Mouse (Mus musculus): ENCODE results near the gene 4933428G20Rik. TPM values are rescaled to one million over a fixed set of nuclear protein-coding genes. Genes with fewer than 3 reads are reported as not detected.
A peak's percentile ranks its signal among the peaks of the same experiment; 100 is the strongest.

The 4933428G20Rik gene
- polyA plus RNA-seq (2012; fragmentation: generic; extraction: Trizol) = 1.0 TPM

DNA sequence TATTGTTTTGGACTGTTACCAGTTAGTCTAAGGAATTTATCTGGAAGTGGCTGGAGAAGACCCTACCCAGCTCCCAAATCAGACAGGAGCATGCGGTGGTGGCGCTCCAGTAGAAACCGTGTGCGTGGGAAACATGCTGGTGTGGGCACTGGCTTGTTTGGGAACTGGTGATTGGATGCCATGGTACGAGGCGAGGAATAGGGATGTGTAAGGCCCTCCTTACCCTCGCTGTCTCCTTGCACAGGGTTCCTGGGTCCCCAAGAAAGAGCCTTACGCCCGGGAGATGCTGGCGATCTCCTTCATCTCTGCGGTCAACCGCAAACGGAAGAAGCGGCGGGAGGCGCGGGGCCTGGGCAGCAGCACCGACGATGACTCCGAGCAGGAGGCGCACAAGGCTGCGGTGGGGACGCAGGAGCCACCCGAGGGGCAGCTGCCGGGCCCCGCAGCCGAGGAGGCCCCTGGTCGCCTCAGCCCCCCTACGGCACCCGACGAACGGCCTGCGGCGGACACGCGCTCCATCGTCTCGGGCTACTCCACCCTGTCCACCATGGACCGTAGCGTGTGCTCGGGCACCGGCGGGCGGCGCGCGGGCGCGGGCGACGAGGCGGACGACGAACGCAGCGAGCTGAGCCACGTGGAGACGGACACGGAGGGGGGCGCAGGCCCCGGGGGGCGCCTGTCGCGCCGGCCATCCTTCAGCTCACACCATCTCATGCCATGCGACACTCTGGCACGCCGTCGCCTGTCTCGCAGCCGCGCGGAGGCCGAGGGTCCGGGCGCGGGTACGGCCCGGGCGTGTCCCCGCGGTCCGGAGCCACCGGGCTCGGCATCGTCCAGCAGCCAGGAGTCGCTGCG, at the start of gene 4933428G20Rik:
Gene 4933428G20Rik (minus strand): TSS at position 476 of the 855 bp plus-strand sequence.
- Histone ChIP-seq H3K36me3 (ENCODE audit: control insufficient read depth, insufficient read depth) (peaks cover 9% of the 10 kb centered on the region), H3ac (ENCODE audit: control insufficient read depth, insufficient read length) (no peak within 1 kb of the TSS), H3K4me3 (no peak within 1 kb of the TSS), H3K4me2 (ENCODE audit: low read depth) (no peak within 1 kb of the TSS), H3K27me3 (ENCODE audit: control insufficient read depth, insufficient read depth, insufficient read length) (no peaks in the 10 kb centered on the region), H3K79me2 (ENCODE audit: control insufficient read depth, insufficient read depth) (no peaks in the 10 kb centered on the region)
- TF ChIP-seq MAX (IDR thresholded peaks at IDR 0.05; ENCODE audit: low read depth) (no peak), CEBPB (IDR thresholded peaks at IDR 0.05; ENCODE audit: insufficient read depth, poor library complexity, severe bottlenecking) (no peak), TCF12 (IDR thresholded peaks at IDR 0.05; ENCODE audit: insufficient read depth, poor library complexity, severe bottlenecking) (no peak), MYOG (IDR thresholded peaks at IDR 0.05; ENCODE audit: control insufficient read depth in 1 of 3, insufficient read depth in 1 of 3, insufficient read length in 2 of 3, low read depth in 2 of 3) (no peak), POLR2A (IDR thresholded peaks at IDR 0.05; ENCODE audit: insufficient read length, low read depth) (peak; percentile 2)

DNA sequence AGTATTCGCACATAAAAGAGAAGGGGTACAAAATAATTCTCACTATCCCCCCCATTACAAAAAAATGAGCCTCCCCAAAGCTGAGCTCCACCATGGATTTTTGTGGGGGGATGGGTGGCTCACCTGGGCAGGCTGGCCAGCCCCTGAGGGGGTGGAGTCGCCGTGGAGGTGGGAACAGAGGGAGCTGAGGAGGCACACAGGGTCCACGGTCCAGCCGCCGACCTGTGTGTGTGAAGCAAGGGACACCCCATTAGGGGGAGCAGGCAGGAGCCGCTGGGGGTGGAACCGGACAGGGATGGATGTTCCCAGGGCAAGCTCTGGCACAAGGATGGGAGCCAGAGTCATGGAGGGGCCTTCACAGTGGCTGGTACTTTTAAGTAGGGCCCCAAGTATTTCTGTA, 48.6 kb upstream of the 4933428G20Rik start:
- TF ChIP-seq USF1 (IDR thresholded peaks at IDR 0.05; ENCODE audit: low read depth) (no peak), POLR2A (IDR thresholded peaks at IDR 0.05; ENCODE audit: insufficient read length, low read depth) (no peak), MYOD1 (IDR thresholded peaks at IDR 0.05; ENCODE audit: control insufficient read depth in 1 of 3, insufficient read length in 2 of 3, low read depth in 2 of 3) (no peak), TCF12 (IDR thresholded peaks at IDR 0.05; ENCODE audit: insufficient read depth, poor library complexity, severe bottlenecking) (no peak), CEBPB (IDR thresholded peaks at IDR 0.05; ENCODE audit: insufficient read depth, poor library complexity, severe bottlenecking) (no peak), SRF (IDR thresholded peaks at IDR 0.05; ENCODE audit: control insufficient read depth, insufficient read length, low read depth) (no peak), REST (IDR thresholded peaks at IDR 0.05; ENCODE audit: insufficient read depth, insufficient read length) (no peak), TCF3 (IDR thresholded peaks at IDR 0.05; ENCODE audit: insufficient read length, low read depth) (no peak), MAX (IDR thresholded peaks at IDR 0.05; ENCODE audit: low read depth) (no peak), E2F4 (IDR thresholded peaks at IDR 0.05; ENCODE audit: insufficient read depth) (no peak), MYOG (IDR thresholded peaks at IDR 0.05; ENCODE audit: control insufficient read depth in 1 of 3, insufficient read depth in 1 of 3, insufficient read length in 2 of 3, low read depth in 2 of 3) (no peak), POLR2AphosphoS2 (IDR thresholded peaks at IDR 0.05; ENCODE audit: insufficient read length, low read depth) (no peak)
- Histone ChIP-seq H3K36me3 (ENCODE audit: control insufficient read depth, insufficient read depth) (no peaks in the 10 kb centered on the region), H3K4me3 (no peak overlapping the region), H3K27me3 (ENCODE audit: control insufficient read depth, insufficient read depth, insufficient read length) (peaks cover 95% of the 10 kb centered on the region), H3K79me2 (ENCODE audit: control insufficient read depth, insufficient read depth) (no peaks in the 10 kb centered on the region), H3K4me2 (ENCODE audit: low read depth) (no peak overlapping the region), H3ac (ENCODE audit: control insufficient read depth, insufficient read length) (no peak overlapping the region)

DNA sequence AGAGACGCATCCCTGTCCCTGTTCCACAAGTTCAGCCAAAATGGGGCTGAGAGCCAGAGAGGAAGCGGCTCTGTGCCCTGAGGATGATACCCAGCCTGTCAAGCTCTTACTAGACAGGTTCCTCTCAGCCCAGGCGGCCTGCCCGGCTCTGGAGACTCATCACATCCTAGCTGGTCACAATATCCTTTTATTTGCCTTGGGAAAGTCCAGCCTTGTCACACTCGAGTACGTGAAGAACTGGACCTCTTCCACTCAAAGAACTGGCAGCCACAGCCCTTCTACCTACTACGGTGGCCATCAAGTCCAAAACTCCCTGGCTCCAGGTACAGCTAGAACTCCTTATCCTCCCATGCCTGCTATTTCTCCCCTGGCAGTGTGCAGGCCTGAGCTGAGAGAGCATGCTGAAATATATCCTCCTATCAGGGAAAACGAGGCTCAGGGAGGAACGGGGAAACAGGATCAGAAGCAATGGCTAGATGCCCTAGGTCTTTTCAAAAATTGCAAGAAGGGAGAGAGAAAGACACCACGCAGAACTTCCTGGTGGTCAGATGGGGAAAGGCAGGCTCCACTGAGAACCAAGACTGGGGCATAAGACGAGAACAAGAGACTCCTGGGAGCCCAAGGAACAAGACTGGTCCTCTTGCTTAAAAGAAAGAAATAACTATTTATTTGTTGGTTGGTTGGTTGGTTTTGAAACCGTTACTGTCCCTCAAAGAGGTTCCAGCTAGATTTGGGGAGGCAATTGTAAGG, 48.0 kb upstream of the 4933428G20Rik start:
- no peak for TF ChIP-seq SRF (IDR thresholded peaks at IDR 0.05; ENCODE audit: control insufficient read depth, insufficient read length, low read depth)
- no peak for TF ChIP-seq E2F4 (IDR thresholded peaks at IDR 0.05; ENCODE audit: insufficient read depth)
- TF ChIP-seq MAX (IDR thresholded peaks at IDR 0.05; ENCODE audit: low read depth) = no peak
- TF ChIP-seq MYOD1 (IDR thresholded peaks at IDR 0.05; ENCODE audit: control insufficient read depth in 1 of 3, insufficient read length in 2 of 3, low read depth in 2 of 3) = no peak
- no peak for TF ChIP-seq USF1 (IDR thresholded peaks at IDR 0.05; ENCODE audit: low read depth)
- no peak for TF ChIP-seq CEBPB (IDR thresholded peaks at IDR 0.05; ENCODE audit: insufficient read depth, poor library complexity, severe bottlenecking)
- no peak for TF ChIP-seq POLR2AphosphoS2 (IDR thresholded peaks at IDR 0.05; ENCODE audit: insufficient read length, low read depth)

DNA sequence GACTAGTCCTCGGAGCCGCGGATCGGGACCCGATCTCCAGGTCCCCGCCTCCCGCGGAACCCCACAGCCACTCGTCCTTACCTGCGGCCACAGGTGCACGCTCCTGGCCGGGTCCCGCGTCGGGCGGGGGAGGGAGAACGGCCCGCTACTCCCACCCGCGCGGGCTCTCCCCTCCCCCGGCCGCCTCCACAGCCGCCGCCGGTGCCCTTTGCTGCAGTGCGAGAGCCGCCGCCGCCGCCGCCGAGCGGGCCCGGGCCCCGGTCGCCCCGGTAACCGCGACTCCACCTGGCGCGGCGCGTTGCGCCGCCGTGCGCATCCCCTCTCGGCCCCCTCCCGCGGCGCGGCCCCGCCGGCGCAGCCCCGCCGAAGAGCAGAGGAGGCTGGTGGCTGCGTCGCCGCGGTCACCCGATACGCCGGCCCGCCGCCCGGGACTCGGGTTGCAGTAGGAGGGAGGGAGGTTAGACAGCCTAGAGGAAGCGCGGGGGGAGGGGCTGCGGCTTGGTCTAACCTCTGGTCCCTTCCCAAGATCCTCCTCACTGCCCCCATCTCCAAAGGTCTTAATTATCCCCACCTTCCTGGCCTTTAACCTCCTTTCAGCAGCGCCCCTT, 46.8 kb upstream of the 4933428G20Rik start:
- TF ChIP-seq SRF (IDR thresholded peaks at IDR 0.05; ENCODE audit: control insufficient read depth, insufficient read length, low read depth) (no peak), MYOG (IDR thresholded peaks at IDR 0.05; ENCODE audit: control insufficient read depth in 1 of 3, insufficient read depth in 1 of 3, insufficient read length in 2 of 3, low read depth in 2 of 3) (no peak), CEBPB (IDR thresholded peaks at IDR 0.05; ENCODE audit: insufficient read depth, poor library complexity, severe bottlenecking) (no peak), POLR2AphosphoS2 (IDR thresholded peaks at IDR 0.05; ENCODE audit: insufficient read length, low read depth) (no peak), REST (IDR thresholded peaks at IDR 0.05; ENCODE audit: insufficient read depth, insufficient read length) (no peak), MYOD1 (IDR thresholded peaks at IDR 0.05; ENCODE audit: control insufficient read depth in 1 of 3, insufficient read length in 2 of 3, low read depth in 2 of 3) (no peak), MAX (IDR thresholded peaks at IDR 0.05; ENCODE audit: low read depth) (no peak), POLR2A (IDR thresholded peaks at IDR 0.05; ENCODE audit: insufficient read length, low read depth) (no peak), TCF12 (IDR thresholded peaks at IDR 0.05; ENCODE audit: insufficient read depth, poor library complexity, severe bottlenecking) (no peak), E2F4 (IDR thresholded peaks at IDR 0.05; ENCODE audit: insufficient read depth) (no peak), USF1 (IDR thresholded peaks at IDR 0.05; ENCODE audit: low read depth) (no peak), TCF3 (IDR thresholded peaks at IDR 0.05; ENCODE audit: insufficient read length, low read depth) (no peak)
- peaks cover 99% of the 10 kb centered on the region for H3K27me3 ChIP-seq (ENCODE audit: control insufficient read depth, insufficient read depth, insufficient read length)
- H3K4me3 ChIP-seq = no peak overlapping the region
- no peaks in the 10 kb centered on the region for H3K36me3 ChIP-seq (ENCODE audit: control insufficient read depth, insufficient read depth)
- no peaks in the 10 kb centered on the region for H3K79me2 ChIP-seq (ENCODE audit: control insufficient read depth, insufficient read depth)
- no peak overlapping the region for H3ac ChIP-seq (ENCODE audit: control insufficient read depth, insufficient read length)
- H3K4me2 ChIP-seq (ENCODE audit: low read depth) = peak overlapping the region; percentile 34

More for the DNA sequence above, 48.0 kb upstream of the 4933428G20Rik start:
- H3K27me3 ChIP-seq (ENCODE audit: control insufficient read depth, insufficient read depth, insufficient read length) = peaks cover 98% of the 10 kb centered on the region
- H3K4me2 ChIP-seq (ENCODE audit: low read depth) = no peak overlapping the region
- no peaks in the 10 kb centered on the region for H3K79me2 ChIP-seq (ENCODE audit: control insufficient read depth, insufficient read depth)
- no peak overlapping the region for H3ac ChIP-seq (ENCODE audit: control insufficient read depth, insufficient read length)
- no peak overlapping the region for H3K4me3 ChIP-seq
- H3K36me3 ChIP-seq (ENCODE audit: control insufficient read depth, insufficient read depth) = no peaks in the 10 kb centered on the region

Data from myocyte (in vitro differentiated cells).